Mouse (Mus musculus) kidney, embryonic 15.5 days (tissue): ENCODE data around the gene Pspn. TPM values are rescaled to one million over a fixed set of nuclear protein-coding genes. Genes with fewer than 3 reads are reported as not detected.

Experiments used
- ATAC-seq: fragments of 200-750 bp; cut with Nextera tagmentation; replicated peaks from 2 replicates; pipeline ENCODE4 v1.8.0; 2017; ENCODE audit warnings: moderate TSS enrichment; ENCODE audit not compliant: low FRiP score
- H3K27ac ChIP-seq: fragments of 300-500 bp; sonication (generic); 2 replicates; pipeline ENCODE4 v1.5.1; 2015; ENCODE audit warnings: mild to moderate bottlenecking, inconsistent platforms
- H3K27me3 ChIP-seq: fragments of 300-500 bp; sonication (generic); 2 replicates; pipeline ENCODE4 v1.6.1; 2015; ENCODE audit warnings: inconsistent platforms
- H3K36me3 ChIP-seq: fragments of 300-500 bp; sonication (generic); 2 replicates; pipeline ENCODE4 v1.6.1; 2015; ENCODE audit warnings: inconsistent platforms
- H3K4me1 ChIP-seq: fragments of 300-500 bp; sonication (generic); 2 replicates; pipeline ENCODE4 v1.6.1; 2015; ENCODE audit warnings: inconsistent platforms
- H3K4me2 ChIP-seq: fragments of 300-500 bp; sonication (generic); 2 replicates; pipeline ENCODE4 v1.6.1; 2015; ENCODE audit warnings: moderate library complexity, mild to moderate bottlenecking, inconsistent platforms
- H3K4me3 ChIP-seq: fragments of 300-500 bp; sonication (generic); replicated peaks from 2 replicates; pipeline ENCODE4 v1.5.1; 2015; ENCODE audit warnings: mild to moderate bottlenecking, inconsistent platforms
- H3K9ac ChIP-seq: fragments of 300-500 bp; sonication (generic); 2 replicates; pipeline ENCODE4 v1.6.1; 2015; ENCODE audit warnings: mild to moderate bottlenecking, inconsistent platforms
- H3K9me3 ChIP-seq: fragments of 300-500 bp; sonication (generic); replicated peaks from 2 replicates; pipeline ENCODE4 v1.6.1; 2016; ENCODE audit warnings: inconsistent platforms
- WGBS: fragments of 180-500 bp; shearing (Covaris S2); methylation state at CpG from one replicate; pipeline ENCODE4 v1.1.7; 2015; ENCODE audit warnings: mixed read lengths; 5-methylcytosine and 5-hydroxymethylcytosine counted together
- polyA plus RNA-seq: library from polyadenylated mRNA; unstranded; fragments of >200 nt; fragmentation: Nextera tagmentation; extraction: Ambion mirVana; gene quantifications from 2 replicates; pipeline ENCODE4 v1.2.1, GENCODE M21; 2015

Pspn gene
- polyA plus RNA-seq, 1 experiment from 2014 or later = 0.87 TPM

- H3K27me3 ChIP-seq = 0 out of 2 replicates have a peak, but pooled peaks cover 2% of the 10 kb centered on the region
- no peak overlapping the region for H3K9ac ChIP-seq
- H3K4me1 ChIP-seq = no peaks in the 10 kb centered on the region
- no peak for ATAC-seq
- no peaks in the 10 kb centered on the region for H3K9me3 ChIP-seq
- H3K4me3 ChIP-seq = no peak overlapping the region
- 77% methylated on average over 8 of the region's 8 CpGs for WGBS
- H3K27ac ChIP-seq = no peak overlapping the region
- H3K36me3 ChIP-seq = no peaks in the 10 kb centered on the region
- no peak overlapping the region for H3K4me2 ChIP-seq
Observed at GRCm38 (mm10) chr17:56976531-56977390, 23.1 kb downstream of the Pspn start.

DNA sequence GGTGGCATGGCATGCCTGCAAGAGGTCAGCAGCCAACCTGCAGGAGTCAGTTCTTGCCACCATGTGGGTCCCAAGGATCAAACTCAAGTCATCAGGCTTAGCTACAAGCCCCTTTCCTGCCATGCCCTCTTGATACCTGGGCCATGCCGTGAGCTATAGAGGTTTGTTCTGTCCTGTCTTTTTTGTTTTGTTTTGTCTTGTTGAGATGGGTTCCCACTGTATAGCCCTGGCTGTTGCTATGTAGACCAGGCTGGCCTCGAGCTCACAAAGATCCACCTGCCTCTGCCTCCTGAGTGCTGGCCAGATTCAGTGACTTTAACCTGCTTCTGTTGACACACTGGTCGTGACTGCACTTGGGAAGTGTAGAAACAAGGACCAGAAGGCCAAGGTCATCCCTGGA is 24.4 kb downstream of the Pspn start:
- WGBS = 77% methylated on average over 3 of the region's 3 CpGs
- Histone ChIP-seq H3K36me3 (no peaks in the 10 kb centered on the region), H3K9ac (no peak overlapping the region), H3K27me3 (peaks cover 11% of the 10 kb centered on the region; the same call in 1 of the 2 replicates), H3K27ac (no peak overlapping the region), H3K4me2 (no peak overlapping the region), H3K4me3 (no peak overlapping the region), H3K9me3 (no peaks in the 10 kb centered on the region), H3K4me1 (no peaks in the 10 kb centered on the region)
- no peak for ATAC-seq

GRCm38 (mm10) chr17:56974708-56975240 is 25.0 kb downstream of the Pspn start:
- Histone ChIP-seq H3K27ac (no peak overlapping the region), H3K27me3 (peaks cover 16% of the 10 kb centered on the region), H3K4me2 (no peak overlapping the region), H3K9ac (no peak overlapping the region), H3K4me1 (no peaks in the 10 kb centered on the region), H3K4me3 (no peak overlapping the region), H3K9me3 (no peaks in the 10 kb centered on the region), H3K36me3 (no peaks in the 10 kb centered on the region)
- WGBS = 72% methylated on average over 5 of the region's 5 CpGs
- no peak for ATAC-seq

DNA sequence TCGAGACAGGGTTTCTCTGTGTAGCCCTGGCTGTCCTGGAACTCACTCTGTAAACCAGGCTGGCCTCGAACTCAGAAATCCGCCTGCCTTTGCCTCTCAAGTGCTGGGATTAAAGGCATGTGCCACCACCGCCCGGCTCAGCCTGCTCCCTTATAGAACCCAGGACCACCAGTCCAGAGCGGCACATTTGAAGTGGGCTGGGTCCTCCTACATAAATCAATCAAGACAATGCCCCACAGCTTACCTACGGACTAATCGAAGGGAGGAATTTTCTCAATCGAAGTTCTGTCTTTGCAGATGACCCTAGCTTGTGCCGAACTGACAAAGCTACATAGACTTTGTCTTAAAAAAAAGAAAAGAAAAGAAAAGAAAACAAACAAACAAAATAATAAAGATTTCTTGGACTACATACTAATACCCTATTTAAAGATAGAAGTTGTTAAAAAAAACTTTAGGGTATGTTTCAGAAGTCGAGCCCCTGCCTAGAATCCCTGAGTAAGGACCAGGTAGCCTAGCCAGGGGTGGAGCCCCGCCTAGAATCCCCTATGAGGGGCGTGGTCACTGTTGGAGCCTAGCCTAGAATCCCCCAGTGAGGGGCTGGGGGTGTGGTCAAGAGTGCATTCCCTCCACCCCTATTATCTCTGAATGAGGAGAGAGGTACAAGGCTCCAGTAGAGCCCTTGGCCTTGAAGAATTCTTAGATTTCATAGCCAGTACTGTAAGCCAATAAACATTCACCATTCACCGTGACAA is 25.7 kb downstream of the Pspn start:
- Histone ChIP-seq H3K9ac (no peak overlapping the region), H3K9me3 (no peaks in the 10 kb centered on the region), H3K4me2 (no peak overlapping the region), H3K27me3 (peaks cover 22% of the 10 kb centered on the region), H3K36me3 (no peaks in the 10 kb centered on the region), H3K27ac (no peak overlapping the region), H3K4me3 (no peak overlapping the region), H3K4me1 (no peaks in the 10 kb centered on the region)
- 65% methylated on average over 13 of the region's 14 CpGs for WGBS
- no peak for ATAC-seq

DNA sequence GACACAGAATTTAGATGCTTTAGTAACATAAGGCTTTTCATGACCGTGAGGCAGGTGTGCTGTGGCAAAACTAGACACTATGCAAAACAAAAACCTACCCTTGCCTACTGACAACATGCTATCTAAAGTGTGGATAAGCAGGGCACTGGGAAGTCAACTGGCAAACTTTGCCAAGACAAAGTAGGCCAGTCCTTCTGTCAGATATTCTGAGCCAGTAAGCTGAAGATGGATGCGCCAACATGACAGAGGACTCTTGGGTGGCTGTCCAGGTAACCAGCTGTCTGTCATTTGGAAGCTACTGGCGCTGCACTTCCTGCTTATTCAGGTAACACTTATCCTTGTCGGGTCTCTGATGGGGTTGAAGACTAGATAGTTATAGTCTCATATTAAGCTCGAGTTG is 29.7 kb downstream of the Pspn start:
- Histone ChIP-seq H3K4me1 (no peaks in the 10 kb centered on the region), H3K9me3 (no peaks in the 10 kb centered on the region), H3K36me3 (no peaks in the 10 kb centered on the region), H3K9ac (no peak overlapping the region), H3K4me2 (no peak overlapping the region), H3K4me3 (no peak overlapping the region), H3K27me3 (peaks cover 29% of the 10 kb centered on the region), H3K27ac (no peak overlapping the region)
- ATAC-seq = no peak
- 64% methylated on average over 5 of the region's 5 CpGs for WGBS

DNA sequence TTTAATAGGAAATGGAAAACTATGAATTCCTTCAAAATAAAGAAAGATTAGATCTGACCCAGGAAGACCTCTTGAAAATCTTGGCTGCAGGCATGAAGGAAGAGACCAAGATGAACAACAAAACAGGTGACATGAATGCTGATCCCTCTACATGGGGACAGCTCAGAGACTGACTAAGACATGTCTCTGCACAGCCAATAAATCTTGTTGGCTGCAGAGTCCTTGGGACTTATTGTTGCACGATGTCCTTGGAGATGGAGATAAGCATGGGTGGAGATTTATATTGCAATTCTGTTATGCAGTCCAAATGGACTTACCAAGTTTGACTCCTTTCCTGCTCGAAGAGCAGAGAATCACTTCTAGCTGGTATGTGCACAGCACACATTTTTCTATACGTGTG is 30.5 kb downstream of the Pspn start:
- Histone ChIP-seq H3K36me3 (no peaks in the 10 kb centered on the region), H3K27ac (no peak overlapping the region), H3K27me3 (peaks cover 29% of the 10 kb centered on the region), H3K4me1 (no peaks in the 10 kb centered on the region), H3K4me2 (no peak overlapping the region), H3K9me3 (no peaks in the 10 kb centered on the region), H3K9ac (no peak overlapping the region), H3K4me3 (no peak overlapping the region)
- no peak for ATAC-seq
- WGBS = 40% methylated on average over 3 of the region's 3 CpGs

DNA sequence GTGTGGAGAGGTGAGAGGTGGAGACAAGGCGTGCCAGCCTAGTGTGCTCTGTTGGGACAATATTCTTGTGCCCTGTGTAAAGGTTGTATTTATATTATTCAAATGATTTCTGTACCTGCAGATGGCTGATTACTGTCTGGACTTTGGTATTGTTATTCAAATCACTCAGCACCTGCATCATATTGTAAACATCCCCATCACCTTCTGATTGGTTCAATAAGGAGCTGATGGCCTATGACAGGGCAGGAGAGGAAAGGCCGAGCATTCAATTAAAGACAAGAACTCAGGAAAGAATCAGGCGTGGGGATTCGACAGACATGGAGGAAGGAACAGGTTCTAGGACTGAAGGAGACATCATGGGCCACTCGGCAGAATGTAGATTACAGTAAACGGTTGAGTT is 36.2 kb downstream of the Pspn start:
- Histone ChIP-seq H3K9ac (no peak overlapping the region), H3K36me3 (no peaks in the 10 kb centered on the region), H3K27me3 (peaks cover 7% of the 10 kb centered on the region; the same call in 1 of the 2 replicates), H3K9me3 (no peaks in the 10 kb centered on the region), H3K4me3 (no peak overlapping the region), H3K4me2 (no peak overlapping the region), H3K4me1 (no peaks in the 10 kb centered on the region), H3K27ac (no peak overlapping the region)
- 82% methylated on average over 6 of the region's 6 CpGs for WGBS
- ATAC-seq = no peak

- ATAC-seq = no peak
- Histone ChIP-seq H3K9me3 (no peaks in the 10 kb centered on the region), H3K27ac (no peak overlapping the region), H3K4me1 (0 out of 2 replicates have a peak, but pooled peaks cover 4% of the 10 kb centered on the region), H3K9ac (no peak overlapping the region), H3K36me3 (no peaks in the 10 kb centered on the region), H3K4me2 (no peak overlapping the region), H3K4me3 (no peak overlapping the region), H3K27me3 (peaks cover 7% of the 10 kb centered on the region; the same call in 1 of the 2 replicates)
- 83% methylated on average over 5 of the region's 5 CpGs for WGBS
Observed at GRCm38 (mm10) chr17:56962642-56963405, 37.0 kb downstream of the Pspn start.

- ATAC-seq = no peak
- Histone ChIP-seq H3K9ac (no peak overlapping the region), H3K9me3 (no peaks in the 10 kb centered on the region), H3K36me3 (no peaks in the 10 kb centered on the region), H3K27ac (no peak overlapping the region), H3K27me3 (0 out of 2 replicates have a peak, but pooled peaks cover 5% of the 10 kb centered on the region), H3K4me2 (no peak overlapping the region), H3K4me3 (no peak overlapping the region), H3K4me1 (0 out of 2 replicates have a peak, but pooled peaks cover 4% of the 10 kb centered on the region)
- 92% methylated on average over 4 of the region's 4 CpGs for WGBS
Observed at GRCm38 (mm10) chr17:56961880-56962279, 37.9 kb downstream of the Pspn start.

DNA sequence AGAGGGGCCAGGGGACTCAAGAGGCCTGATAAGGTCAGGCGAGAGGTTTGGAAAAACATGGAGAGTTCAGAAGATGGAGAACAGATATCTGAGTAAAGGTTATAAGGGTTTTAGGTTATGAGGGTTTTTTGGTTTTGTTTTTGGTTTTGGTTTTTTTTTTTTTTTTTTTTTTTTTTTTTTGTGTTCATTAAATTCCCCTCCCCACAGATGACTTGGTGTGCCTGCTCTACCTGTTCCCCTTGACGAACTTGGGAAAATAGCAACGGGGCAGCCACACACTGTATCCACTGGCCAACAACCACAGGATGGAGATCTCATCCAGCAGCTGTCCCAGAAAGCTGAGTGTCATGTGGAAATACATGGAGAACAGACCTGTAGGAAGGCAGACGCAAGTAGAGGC is 41.2 kb downstream of the Pspn start:
- Histone ChIP-seq H3K9me3 (no peaks in the 10 kb centered on the region), H3K4me2 (no peak overlapping the region), H3K27ac (no peak overlapping the region), H3K27me3 (no peaks in the 10 kb centered on the region), H3K4me3 (no peak overlapping the region), H3K36me3 (no peaks in the 10 kb centered on the region), H3K9ac (no peak overlapping the region), H3K4me1 (0 out of 2 replicates have a peak, but pooled peaks cover 4% of the 10 kb centered on the region)
- 81% methylated on average over 4 of the region's 4 CpGs for WGBS
- ATAC-seq = no peak

DNA sequence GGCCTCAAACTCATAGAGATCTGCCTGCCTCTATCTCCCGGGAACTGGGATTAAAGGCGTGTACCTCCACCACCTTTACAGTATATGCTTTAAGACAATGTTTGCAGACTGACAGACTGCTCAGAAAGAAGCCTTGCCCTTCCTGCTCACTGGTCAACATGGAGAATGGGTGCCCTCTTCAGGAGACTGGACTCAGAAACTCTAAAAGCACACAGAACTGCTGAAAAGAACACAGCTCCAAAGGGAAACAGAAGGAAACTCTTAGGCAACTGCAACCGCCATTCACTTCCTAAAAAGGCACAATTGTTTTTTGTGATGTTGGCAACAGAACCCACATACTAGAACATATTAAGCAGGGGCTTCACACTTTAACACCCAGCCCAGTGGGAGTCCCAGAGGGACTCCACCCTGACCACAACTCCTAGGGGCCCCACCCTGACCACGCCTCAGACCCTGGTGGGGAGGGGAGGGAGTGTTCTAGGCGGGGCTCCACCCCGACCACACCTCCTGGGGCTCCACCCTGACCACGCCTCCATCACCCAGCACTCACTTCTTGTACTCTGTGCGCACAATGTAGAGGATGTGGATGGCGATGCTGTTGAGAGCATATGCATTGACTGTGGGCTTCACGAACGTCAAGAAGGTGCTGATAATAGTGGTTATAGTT is 41.9 kb downstream of the Pspn start:
- Histone ChIP-seq H3K4me2 (no peak overlapping the region), H3K9me3 (no peaks in the 10 kb centered on the region), H3K4me1 (0 out of 2 replicates have a peak, but pooled peaks cover 4% of the 10 kb centered on the region), H3K27ac (no peak overlapping the region), H3K4me3 (no peak overlapping the region), H3K36me3 (no peaks in the 10 kb centered on the region), H3K9ac (no peak overlapping the region), H3K27me3 (no peaks in the 10 kb centered on the region)
- peak; percentile 67 for ATAC-seq
- 32% methylated on average over 11 of the region's 11 CpGs for WGBS
